Mouse (Mus musculus) megakaryocyte, embryonic 14.5 days (primary cell): ENCODE data around the gene Pou4f2.

Source experiments
- FLI1 ChIP-seq: IDR thresholded peaks from 2 replicates; pipeline ENCODE4 v1.6.1; 2012; ENCODE audit warnings: low read length, inconsistent platforms, mixed read lengths
- GATA1 ChIP-seq: IDR thresholded peaks from 3 replicates; pipeline ENCODE4 v1.6.1; 2012; ENCODE audit warnings: mixed read lengths, low read length, inconsistent platforms, borderline replicate concordance

DNA sequence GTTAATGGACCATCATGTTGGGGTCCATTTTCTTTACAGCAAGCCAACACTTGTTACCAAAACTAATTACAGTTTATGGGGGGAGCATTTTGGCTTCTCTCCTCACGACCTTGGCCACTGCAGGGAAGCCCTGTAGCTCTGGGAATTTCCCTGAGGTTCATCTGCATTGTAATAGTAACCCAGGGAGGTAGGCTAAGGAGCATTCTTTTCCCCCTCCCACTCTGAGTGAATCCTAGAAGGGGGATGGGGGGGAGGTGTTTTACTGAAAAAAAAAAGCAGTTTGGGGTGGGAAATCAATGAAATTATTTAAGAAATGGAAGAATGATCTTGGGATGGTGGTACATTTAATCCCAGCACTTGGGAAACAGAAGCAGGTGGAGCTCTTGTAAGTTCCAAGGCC lies 12.5 kb downstream of the Pou4f2 start:
- TF ChIP-seq GATA1 (no peak), FLI1 (no peak)
